Mouse (Mus musculus) liver, postnatal 0 days (tissue): ENCODE data around the gene Bahcc1. TPM values are rescaled to one million over a fixed set of nuclear protein-coding genes. Genes with fewer than 3 reads are reported as not detected.

ENCODE experiments used
- ATAC-seq: fragments of 200-750 bp; cut with Nextera tagmentation; 2 replicates; pipeline ENCODE4 v1.8.0; 2017; ENCODE audit warnings: mild to moderate bottlenecking, moderate library complexity
- DNase-seq: peaks from one replicate; pipeline ENCODE4 v3.0.0-alpha.2; 2016
- H3K27ac ChIP-seq: fragments of 300-500 bp; sonication (generic); 2 replicates; pipeline ENCODE4 v1.5.1; 2014; ENCODE audit warnings: antibody characterized with exemption, moderate library complexity, mild to moderate bottlenecking, low read depth
- H3K27me3 ChIP-seq: fragments of 300-500 bp; sonication (generic); 2 replicates; pipeline ENCODE4 v1.6.1; 2014; ENCODE audit warnings: low read length, control low read depth, mixed read lengths; ENCODE audit not compliant: insufficient read depth
- H3K36me3 ChIP-seq: fragments of 300-500 bp; sonication (generic); replicated peaks from 2 replicates; pipeline ENCODE4 v1.6.1; 2014; ENCODE audit warnings: mild to moderate bottlenecking, control low read depth, low read length, moderate library complexity, mixed read lengths; ENCODE audit not compliant: insufficient read depth
- H3K4me1 ChIP-seq: fragments of 300-500 bp; sonication (generic); 2 replicates; pipeline ENCODE4 v1.6.1; 2014; ENCODE audit warnings: antibody characterized with exemption, mild to moderate bottlenecking, control low read depth; ENCODE audit not compliant: insufficient read depth
- H3K4me2 ChIP-seq: fragments of 300-500 bp; sonication (generic); 2 replicates; pipeline ENCODE4 v1.6.1; 2014; ENCODE audit warnings: low read depth, mild to moderate bottlenecking, low read length, moderate library complexity, mixed read lengths
- H3K4me3 ChIP-seq: fragments of 300-500 bp; sonication (generic); 2 replicates; pipeline ENCODE4 v1.5.1; 2014; ENCODE audit warnings: low read depth, low read length
- H3K9ac ChIP-seq: fragments of 300-500 bp; sonication (generic); replicated peaks from 2 replicates; pipeline ENCODE4 v1.6.1; 2014; ENCODE audit warnings: mild to moderate bottlenecking, moderate library complexity
- H3K9me3 ChIP-seq: fragments of 300-500 bp; sonication (generic); 2 replicates; pipeline ENCODE4 v1.6.1; 2016; ENCODE audit warnings: mild to moderate bottlenecking, control low read depth, low read length, mixed read lengths
- CTCF ChIP-seq: sonication (generic); IDR thresholded peaks from 2 replicates; pipeline ENCODE4 v1.5.1; 2016; ENCODE audit warnings: antibody characterized with exemption, low read depth
- EP300 ChIP-seq: IDR thresholded peaks from 2 replicates; pipeline ENCODE4 v1.6.1; 2016; ENCODE audit warnings: antibody characterized with exemption, low read depth, mild to moderate bottlenecking
- WGBS: fragments of 180-500 bp; shearing (Covaris S2); extraction: QIAGEN DNeasy Blood & Tissue Kit; methylation state at CpG from one replicate; pipeline ENCODE4 v1.1.7; 2014; ENCODE audit not compliant: insufficient replicate concordance; 5-methylcytosine and 5-hydroxymethylcytosine counted together
- polyA plus RNA-seq: library from polyadenylated mRNA; unstranded; fragments of >200 nt; fragmentation: Nextera tagmentation; extraction: Ambion mirVana; gene quantifications from 2 replicates; pipeline ENCODE4 v1.2.1, GENCODE M21; 2015

Gene Bahcc1
- polyA plus RNA-seq, 1 experiment from 2014 or later, result 1.1 TPM

DNA sequence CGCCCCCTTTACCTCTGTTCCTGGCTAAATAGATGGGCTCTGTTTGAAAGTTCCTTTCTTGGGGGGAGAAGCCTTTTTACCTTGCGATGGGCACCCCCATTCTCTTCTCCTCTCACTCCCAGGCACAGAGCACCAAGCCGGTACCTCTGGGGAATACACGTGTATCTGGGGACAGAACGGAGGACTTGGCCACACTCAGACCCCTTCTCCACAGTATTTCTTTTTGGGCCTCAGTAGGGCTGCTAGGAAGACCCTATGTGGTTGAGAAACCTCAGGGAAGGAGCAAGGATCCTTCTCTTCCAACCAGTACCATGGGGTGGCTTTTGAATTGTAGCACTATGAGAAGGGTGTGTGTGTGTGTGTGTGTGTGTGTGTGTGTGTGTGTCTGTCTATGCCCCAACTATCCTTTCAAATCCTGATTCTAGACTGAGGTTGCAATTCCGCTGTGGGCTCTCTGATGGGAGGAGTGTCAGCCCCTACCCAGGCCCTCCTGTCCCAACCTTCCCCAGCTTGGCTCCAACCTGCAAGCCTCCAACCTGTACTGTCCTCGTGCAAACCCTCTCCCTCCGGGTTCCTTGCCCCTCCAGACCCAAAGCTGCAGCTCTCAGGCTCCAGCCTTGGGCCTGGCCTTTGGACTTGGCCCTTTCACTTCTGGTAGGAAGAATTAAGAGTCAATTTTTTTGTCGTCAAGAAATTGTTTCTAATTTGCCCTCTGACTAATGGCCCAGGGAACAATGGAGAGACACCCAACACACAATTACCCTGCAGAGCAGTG lies 4.4 kb upstream of the Bahcc1 start:
- no peak for DNase-seq
- Histone ChIP-seq H3K4me3 (no peak overlapping the region), H3K9ac (no peak overlapping the region), H3K27me3 (peaks cover 21% of the 10 kb centered on the region), H3K27ac (no peak overlapping the region), H3K36me3 (no peaks in the 10 kb centered on the region), H3K4me2 (no peak overlapping the region), H3K9me3 (no peaks in the 10 kb centered on the region), H3K4me1 (peaks cover 52% of the 10 kb centered on the region)
- TF ChIP-seq EP300 (no peak), CTCF (no peak)
- 60% methylated on average over 9 of the region's 9 CpGs for WGBS
- ATAC-seq, result no peak

DNA sequence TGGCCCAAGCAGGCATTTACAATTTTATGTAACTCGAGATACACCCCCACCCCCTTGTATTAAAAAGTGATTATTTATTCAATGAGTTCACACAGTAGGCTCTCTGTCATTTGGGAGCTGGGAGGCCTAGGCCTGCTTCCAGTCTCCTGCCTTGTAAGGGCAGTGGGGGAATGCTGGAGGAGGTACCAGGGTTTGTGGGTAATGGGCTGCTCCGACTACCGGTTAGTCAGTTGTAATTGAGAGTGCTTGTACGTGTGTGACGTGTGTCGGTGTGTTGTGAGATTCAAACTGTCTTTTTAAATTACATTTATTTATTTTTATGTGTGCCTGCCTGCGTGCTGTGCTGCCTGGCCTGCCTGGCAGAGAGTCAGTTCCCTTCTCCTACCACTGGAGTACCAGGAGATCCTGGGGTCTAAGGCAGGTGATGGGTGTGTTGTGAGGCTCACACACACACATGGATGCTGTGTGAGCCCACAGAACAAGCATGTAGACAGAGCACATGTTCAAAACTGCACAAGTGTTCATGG lies 3.8 kb upstream of the Bahcc1 start:
- Histone ChIP-seq H3K27me3 (peaks cover 24% of the 10 kb centered on the region), H3K4me1 (peaks cover 54% of the 10 kb centered on the region), H3K4me3 (no peak overlapping the region), H3K36me3 (no peaks in the 10 kb centered on the region), H3K27ac (no peak overlapping the region), H3K9me3 (no peaks in the 10 kb centered on the region), H3K9ac (no peak overlapping the region), H3K4me2 (no peak overlapping the region)
- no peak for DNase-seq
- WGBS, result 59% methylated on average over 7 of the region's 7 CpGs
- TF ChIP-seq CTCF, result no peak
- no peak for TF ChIP-seq EP300
- ATAC-seq, result no peak

DNA sequence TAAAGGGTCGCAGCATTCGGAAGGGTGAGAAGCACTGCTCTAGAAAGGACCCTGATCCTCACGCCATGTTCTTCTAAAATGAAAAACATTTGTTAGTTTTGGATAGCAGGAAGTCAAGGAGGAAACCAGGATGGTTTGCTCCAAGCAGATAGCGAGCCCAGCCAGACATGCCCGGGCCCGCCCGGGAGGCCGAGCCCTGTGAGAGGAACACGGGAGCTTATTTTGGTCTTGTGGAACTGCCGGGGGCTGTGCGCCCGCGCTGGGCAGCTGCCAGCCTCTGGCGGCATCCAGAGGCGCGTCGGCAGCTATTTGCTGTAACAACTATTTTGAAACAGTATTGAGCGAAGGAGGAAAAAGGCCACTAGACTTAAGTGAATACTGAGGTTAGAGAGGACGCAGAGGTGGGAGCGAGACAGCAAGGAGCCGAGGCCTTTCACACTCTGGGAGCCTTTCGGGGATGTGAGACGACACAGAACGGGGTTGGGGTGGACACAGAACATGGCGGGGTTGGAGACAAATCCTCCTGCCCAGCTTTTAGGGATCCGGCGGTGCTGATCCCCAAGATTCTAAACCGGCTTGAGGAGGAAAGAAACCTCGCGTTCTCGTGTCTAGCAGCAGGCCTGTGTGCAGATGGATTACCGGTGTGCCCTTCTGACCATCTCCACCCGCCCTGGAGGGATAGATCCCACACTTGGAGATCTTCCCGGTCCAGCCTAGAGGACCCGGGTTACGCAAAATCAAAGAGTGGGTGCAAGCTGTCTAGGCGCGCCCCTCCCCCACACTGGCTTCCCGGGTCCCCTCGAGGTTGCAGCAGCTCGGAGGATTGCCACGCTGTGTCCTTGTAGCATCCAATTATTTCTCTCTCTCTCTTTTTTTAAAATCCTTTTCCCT lies 2.6 kb upstream of the Bahcc1 start:
- H3K4me2 ChIP-seq, result peak overlapping the region; percentile 98
- H3K27ac ChIP-seq, result peak overlapping the region; percentile 84
- no peak for TF ChIP-seq EP300
- no peak for TF ChIP-seq CTCF
- H3K4me3 ChIP-seq, result peak overlapping the region; percentile 82
- H3K27me3 ChIP-seq, result peaks cover 23% of the 10 kb centered on the region
- H3K9ac ChIP-seq, result peak overlapping the region; percentile 86
- H3K9me3 ChIP-seq, result no peaks in the 10 kb centered on the region
- ATAC-seq, result no peak
- 2% methylated on average over 42 of the region's 42 CpGs for WGBS
- no peaks in the 10 kb centered on the region for H3K36me3 ChIP-seq
- DNase-seq, result peak; percentile 64
- peaks cover 44% of the 10 kb centered on the region for H3K4me1 ChIP-seq

DNA sequence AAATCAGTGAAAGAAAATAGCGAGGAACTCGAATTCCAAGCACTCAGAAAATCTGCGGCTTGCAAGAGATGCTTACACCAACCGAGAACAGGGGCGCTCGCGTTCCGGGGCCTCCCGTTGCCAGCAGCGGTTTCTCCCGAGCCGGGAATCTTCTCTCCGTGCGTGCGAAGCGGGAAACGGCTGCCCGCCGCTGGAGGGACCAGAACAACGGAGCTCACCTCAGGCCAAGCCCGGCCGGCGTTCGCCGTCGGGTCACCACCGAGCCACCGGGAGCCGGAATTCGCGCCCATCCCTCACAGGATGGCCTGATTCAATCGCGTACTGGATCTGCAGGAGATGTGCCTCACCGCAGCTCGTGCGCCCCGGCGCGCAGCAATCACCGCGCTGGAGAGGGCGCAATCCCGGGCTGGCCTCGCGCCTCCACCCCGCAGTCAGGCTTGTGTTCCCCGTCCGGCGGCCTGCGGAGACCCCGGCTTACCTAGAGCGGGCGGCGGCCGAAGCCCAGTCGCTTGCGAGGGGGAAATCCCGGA lies 1.8 kb upstream of the Bahcc1 start:
- no peaks in the 10 kb centered on the region for H3K9me3 ChIP-seq
- peak overlapping the region; percentile 82 for H3K4me3 ChIP-seq
- peak overlapping the region; percentile 86 for H3K9ac ChIP-seq
- H3K27me3 ChIP-seq, result peaks cover 21% of the 10 kb centered on the region
- peak overlapping the region; percentile 98 for H3K4me2 ChIP-seq
- no peak for TF ChIP-seq EP300
- TF ChIP-seq CTCF, result no peak
- WGBS, result under 1% methylated on average over 56 of the region's 58 CpGs
- H3K4me1 ChIP-seq, result peaks cover 40% of the 10 kb centered on the region
- ATAC-seq (peak; percentile 9), DNase-seq (peak; percentile 59)
- peak overlapping the region; percentile 84 for H3K27ac ChIP-seq
- H3K36me3 ChIP-seq, result no peaks in the 10 kb centered on the region

DNA sequence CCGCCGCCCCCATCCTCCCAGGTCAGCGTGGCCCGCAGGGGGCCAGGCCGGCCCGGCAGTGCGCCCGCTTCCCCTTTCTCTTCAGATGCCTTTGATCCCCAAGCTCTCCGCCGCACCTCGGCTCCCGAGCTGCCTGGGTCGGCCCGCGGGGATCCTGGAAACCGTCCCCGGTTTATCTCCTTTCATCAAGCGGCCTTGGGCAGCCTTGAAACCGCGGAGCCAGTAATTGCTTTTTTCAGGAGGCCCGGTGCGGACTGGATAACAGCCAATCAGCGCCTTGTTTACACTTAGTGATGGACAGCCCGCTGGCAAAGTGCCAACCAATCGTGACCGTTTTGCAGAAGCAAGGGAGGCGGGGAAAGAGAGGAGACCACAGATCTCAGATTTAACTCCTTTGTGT lies 1.4 kb upstream of the Bahcc1 start:
- Histone ChIP-seq H3K27ac (peak overlapping the region; percentile 84), H3K4me1 (peaks cover 39% of the 10 kb centered on the region), H3K36me3 (no peaks in the 10 kb centered on the region), H3K27me3 (peaks cover 22% of the 10 kb centered on the region), H3K9me3 (no peaks in the 10 kb centered on the region), H3K4me3 (peak overlapping the region; percentile 82), H3K4me2 (peak overlapping the region; percentile 98), H3K9ac (peak overlapping the region; percentile 86)
- ATAC-seq (peak; percentile 69), DNase-seq (peak; percentile 97)
- under 1% methylated on average over 26 of the region's 27 CpGs for WGBS
- TF ChIP-seq CTCF, result no peak
- peak; percentile 71 for TF ChIP-seq EP300
